ENCODE assay signal across 24 mouse cellular contexts in genomic region chr9:13105426-13105825, GRCm38 (mm10).
"Had no signal": no experiment of that assay in that cellular context is flagged by ENCODE, and none has a peak within 500 bp of the region (broad histone marks: within the 10 kb centered on the region; RNA-seq: fewer than 3 reads in every experiment).

No protein-coding gene starts in this region.

- DNase-seq: gastrocnemius, postnatal 14 days; gastrocnemius, postnatal 36 days; heart, adult 11 months; heart, adult 2 months; heart, postnatal 14 days; heart, postnatal 36 days; kidney, adult 18-20 months; kidney, adult 9 months; kidney, postnatal 14 days; kidney, postnatal 36 days; liver had no signal

- H3K27ac ChIP-seq: heart, adult 2 months; heart, embryonic 13.5 days; heart, embryonic 15.5 days; hindbrain, embryonic 13.5 days; hindbrain, embryonic 15.5 days; hindbrain, postnatal 0 days; kidney, embryonic 15.5 days; kidney, postnatal 0 days; layer of hippocampus, adult 2 months; left cerebral cortex, adult 2 months; limb, embryonic 10.5 days; limb, embryonic 12.5 days had no signal

- H3K27me3 ChIP-seq: heart, embryonic 13.5 days; heart, embryonic 15.5 days; hindbrain, embryonic 13.5 days; hindbrain, embryonic 15.5 days; kidney, embryonic 15.5 days; limb, embryonic 12.5 days had no signal

- ATAC-seq: forebrain, embryonic 16.5 days; hindbrain, postnatal 0 days had no signal

- H3K4me2 ChIP-seq: heart, embryonic 11.5 days; heart, embryonic 13.5 days; heart, embryonic 15.5 days; hindbrain, embryonic 13.5 days; hindbrain, embryonic 15.5 days; kidney, embryonic 15.5 days; limb, embryonic 12.5 days had no signal

- H3K4me1 ChIP-seq: heart, embryonic 13.5 days; heart, embryonic 15.5 days; hindbrain, embryonic 13.5 days; hindbrain, embryonic 15.5 days; kidney, embryonic 15.5 days; limb, embryonic 10.5 days; limb, embryonic 12.5 days had no signal

- H3K36me3 ChIP-seq: heart, embryonic 13.5 days; heart, embryonic 15.5 days; hindbrain, embryonic 13.5 days; hindbrain, embryonic 15.5 days; kidney, embryonic 15.5 days; limb, embryonic 10.5 days; limb, embryonic 12.5 days had no signal

- H3K9ac ChIP-seq: heart, embryonic 13.5 days; heart, embryonic 15.5 days; hindbrain, embryonic 13.5 days; hindbrain, embryonic 15.5 days; kidney, embryonic 15.5 days; limb, embryonic 12.5 days had no signal

- H3K4me3 ChIP-seq: heart, adult 2 months; heart, embryonic 13.5 days; heart, embryonic 15.5 days; hindbrain, embryonic 13.5 days; hindbrain, embryonic 15.5 days; kidney, embryonic 15.5 days; layer of hippocampus, adult 2 months; left cerebral cortex, adult 2 months; limb, embryonic 10.5 days; limb, embryonic 12.5 days had no signal

- H3K9me3 ChIP-seq: heart, embryonic 13.5 days; heart, embryonic 15.5 days; hindbrain, embryonic 13.5 days; hindbrain, embryonic 15.5 days; kidney, embryonic 15.5 days; limb, embryonic 10.5 days; limb, embryonic 12.5 days had no signal
